Mouse (Mus musculus): ENCODE measurements around the gene Lin7b. TPM values are rescaled to one million over a fixed set of nuclear protein-coding genes. Genes with fewer than 3 reads are reported as not detected.
"Not testable (repeated sequence)": the region's sequence is repeated elsewhere in the genome, so short reads cannot be mapped to it uniquely, and the experiment has no call there.

Lin7b gene
- polyA plus RNA-seq, 1 experiment: not detected

DNA sequence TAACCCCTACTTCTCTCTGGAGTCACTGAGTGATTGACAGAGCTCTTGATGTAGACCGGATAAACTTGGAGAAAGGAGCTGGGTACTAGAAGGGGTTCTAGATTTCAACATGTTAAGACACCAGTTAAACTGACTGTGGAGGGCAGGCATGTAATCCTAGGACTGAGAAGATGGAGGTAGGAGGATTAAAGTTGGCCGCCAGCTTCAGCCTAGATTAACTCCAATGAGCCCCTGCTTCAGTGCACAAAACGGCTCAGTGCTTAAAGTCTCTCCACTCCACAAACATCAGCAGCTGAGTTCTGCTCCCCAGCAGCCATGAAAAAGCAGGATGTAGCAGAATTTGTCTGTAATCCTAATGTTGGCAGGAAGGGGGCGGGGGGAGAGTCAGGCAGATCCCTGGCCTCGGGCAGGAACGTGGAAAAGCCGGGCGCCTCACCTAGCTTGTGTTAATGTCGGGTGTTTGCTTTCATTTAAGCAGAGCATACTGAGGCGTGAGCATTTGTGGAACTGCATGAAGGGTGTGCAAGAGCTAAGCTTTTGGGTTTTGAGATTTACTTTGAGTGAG is 31.2 kb upstream of the Lin7b start:
- Histone ChIP-seq H3K4me3 (replicated peaks) (no peak overlapping the region), H3K27me3 (ENCODE audit: control insufficient read depth) (peaks cover 36% of the 10 kb centered on the region)

DNA sequence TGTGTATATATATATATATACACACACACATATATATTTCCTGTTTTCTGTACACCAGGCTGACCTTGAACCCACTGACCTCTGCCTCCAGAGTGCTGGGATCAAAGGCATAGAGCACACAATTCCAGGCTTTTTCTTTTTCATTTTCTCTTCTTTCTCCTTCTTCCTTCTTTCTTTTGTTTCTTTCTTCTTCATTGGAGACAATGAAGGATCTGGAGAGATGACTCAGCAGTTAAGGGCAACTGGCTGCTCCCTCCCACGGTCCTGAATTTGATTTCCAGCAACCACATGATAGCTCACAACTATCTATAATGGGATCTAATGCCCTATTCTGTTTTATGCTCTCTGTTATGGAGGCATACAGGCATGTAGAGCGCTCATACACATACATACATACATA is 26.4 kb upstream of the Lin7b start:
- peaks cover 29% of the 10 kb centered on the region for H3K36me3 ChIP-seq (ENCODE audit: control insufficient read depth)
- H3K4me3 ChIP-seq (replicated peaks): no peak overlapping the region
- peaks cover 36% of the 10 kb centered on the region for H3K4me1 ChIP-seq (ENCODE audit: control insufficient read depth)
- no peak for TF ChIP-seq TAL1 (IDR thresholded peaks at IDR 0.05; ENCODE audit: low read length)
- TF ChIP-seq GATA1 (IDR thresholded peaks at IDR 0.05; ENCODE audit: low read length): no peak
- peaks cover 4% of the 10 kb centered on the region for H3K27me3 ChIP-seq (ENCODE audit: control insufficient read depth)
- no peaks in the 10 kb centered on the region for H3K9me3 ChIP-seq (ENCODE audit: control insufficient read depth, low read length)

More for the DNA sequence above, 31.2 kb upstream of the Lin7b start:
- H3K9me3 ChIP-seq (ENCODE audit: control insufficient read depth, low read length): peaks cover 4% of the 10 kb centered on the region; the same call in 1 of the 2 replicates
- TF ChIP-seq GATA1 (IDR thresholded peaks at IDR 0.05; ENCODE audit: low read length) (no peak), TAL1 (IDR thresholded peaks at IDR 0.05; ENCODE audit: low read length) (no peak)
- H3K4me1 ChIP-seq (ENCODE audit: control insufficient read depth): peaks cover 11% of the 10 kb centered on the region
- no peaks in the 10 kb centered on the region for H3K36me3 ChIP-seq (ENCODE audit: control insufficient read depth)

DNA sequence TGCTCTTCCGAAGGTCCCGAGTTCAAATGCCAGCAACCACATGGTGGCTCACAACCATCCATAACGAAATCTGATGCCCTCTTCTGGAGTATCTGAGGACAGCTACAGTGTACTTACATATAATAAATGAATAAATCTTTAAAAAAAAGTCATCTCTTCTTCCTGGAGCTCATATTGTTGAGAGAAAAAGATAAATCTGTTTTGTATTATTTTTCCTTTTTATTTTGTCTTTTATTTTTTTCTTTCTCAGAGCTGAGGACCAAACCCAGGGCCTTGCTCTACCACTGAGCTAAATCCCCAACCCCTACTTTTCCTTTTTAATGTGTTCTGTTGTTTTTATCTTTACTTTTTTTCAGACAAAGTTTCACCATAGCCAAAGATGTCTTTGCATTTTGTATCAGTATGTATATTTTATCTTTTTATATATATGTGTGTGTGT is 26.0 kb upstream of the Lin7b start:
- Histone ChIP-seq H3K4me3 (replicated peaks) (peak overlapping the region; percentile 97), H3K36me3 (ENCODE audit: control insufficient read depth) (peaks cover 33% of the 10 kb centered on the region), H3K4me1 (ENCODE audit: control insufficient read depth) (peaks cover 36% of the 10 kb centered on the region)
- H3K27me3 ChIP-seq (ENCODE audit: control insufficient read depth); H3K9me3 ChIP-seq (ENCODE audit: control insufficient read depth, low read length): not testable (repeated sequence)

DNA sequence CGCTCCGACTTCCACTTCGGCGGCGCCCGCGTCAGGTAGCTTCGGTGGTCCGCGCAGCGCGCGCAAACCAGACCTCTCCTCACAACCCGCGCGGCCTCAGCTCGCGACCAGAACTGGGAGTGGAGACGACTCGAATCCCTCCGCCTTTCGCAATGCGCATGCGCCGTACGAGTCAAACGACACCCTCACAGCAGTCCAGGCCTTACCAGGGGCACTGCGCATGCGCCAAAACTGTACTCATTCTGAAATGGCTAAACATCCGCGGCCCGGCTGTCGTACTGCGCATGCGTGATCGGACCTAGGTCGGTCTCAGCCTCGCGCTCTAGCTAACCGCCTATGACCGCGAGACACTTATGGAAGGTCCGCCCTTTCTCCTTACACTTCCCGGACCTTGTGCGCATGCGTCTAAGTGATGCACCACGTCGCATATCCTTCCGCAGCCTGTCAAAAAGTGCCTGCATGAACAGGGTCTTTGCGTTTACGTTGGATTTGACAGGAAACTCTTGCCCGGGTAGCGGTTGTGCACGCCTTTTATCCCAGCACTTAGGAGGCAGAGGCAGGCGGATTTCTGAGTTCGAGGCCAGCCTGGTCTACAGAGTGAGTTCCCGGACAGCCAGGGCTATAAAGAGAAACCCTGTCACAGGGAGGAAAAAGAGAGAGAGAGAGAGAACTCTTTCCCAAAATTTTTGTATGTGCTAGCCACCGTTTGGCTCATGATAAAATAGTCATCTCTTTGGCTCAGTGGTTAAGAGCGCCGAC is 25.4 kb upstream of the Lin7b start, which contains the start of gene Snrnp70:
TSS of gene Snrnp70 (minus strand) at position 165 of the 759 bp plus-strand sequence.
- no peaks in the 10 kb centered on the region for H3K9me3 ChIP-seq (ENCODE audit: control insufficient read depth, low read length)
- peak within 1 kb of the TSS; percentile 97 for H3K4me3 ChIP-seq (replicated peaks)
- TF ChIP-seq TAL1 (IDR thresholded peaks at IDR 0.05; ENCODE audit: low read length): no peak

DNA sequence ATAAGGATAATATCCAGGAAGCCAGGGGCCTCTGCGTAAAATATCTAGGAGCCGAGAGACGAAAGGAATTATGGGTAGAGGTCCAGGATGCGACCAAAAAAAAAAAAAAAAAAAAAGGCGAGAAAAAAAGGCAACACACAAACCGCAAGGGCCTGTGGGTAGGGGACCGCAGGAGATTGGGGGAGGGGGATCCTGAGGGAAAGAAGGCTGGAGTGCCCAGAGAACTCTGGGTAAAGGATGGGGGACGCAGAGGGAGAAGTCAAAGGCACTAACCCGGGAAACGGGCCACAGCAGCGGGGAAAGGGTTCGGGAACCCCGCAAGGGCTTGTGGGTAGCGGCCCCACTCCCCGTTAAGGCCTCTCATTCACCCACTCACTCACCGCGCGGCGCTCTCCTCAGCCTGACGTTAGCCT is 24.8 kb upstream of the Lin7b start:
- TF ChIP-seq TAL1 (IDR thresholded peaks at IDR 0.05; ENCODE audit: low read length) (no peak), GATA1 (IDR thresholded peaks at IDR 0.05; ENCODE audit: low read length) (no peak)
- H3K36me3 ChIP-seq (ENCODE audit: control insufficient read depth): peaks cover 44% of the 10 kb centered on the region
- H3K4me3 ChIP-seq (replicated peaks): peak overlapping the region; percentile 97
- no peaks in the 10 kb centered on the region for H3K27me3 ChIP-seq (ENCODE audit: control insufficient read depth)
- no peaks in the 10 kb centered on the region for H3K9me3 ChIP-seq (ENCODE audit: control insufficient read depth, low read length)
- peaks cover 36% of the 10 kb centered on the region for H3K4me1 ChIP-seq (ENCODE audit: control insufficient read depth)

More for the DNA sequence above, 25.4 kb upstream of the Lin7b start, which contains the start of gene Snrnp70:
- Histone ChIP-seq H3K27me3 (ENCODE audit: control insufficient read depth) (no peaks in the 10 kb centered on the region), H3K4me1 (ENCODE audit: control insufficient read depth) (peaks cover 36% of the 10 kb centered on the region), H3K36me3 (ENCODE audit: control insufficient read depth) (peaks cover 38% of the 10 kb centered on the region)

DNA sequence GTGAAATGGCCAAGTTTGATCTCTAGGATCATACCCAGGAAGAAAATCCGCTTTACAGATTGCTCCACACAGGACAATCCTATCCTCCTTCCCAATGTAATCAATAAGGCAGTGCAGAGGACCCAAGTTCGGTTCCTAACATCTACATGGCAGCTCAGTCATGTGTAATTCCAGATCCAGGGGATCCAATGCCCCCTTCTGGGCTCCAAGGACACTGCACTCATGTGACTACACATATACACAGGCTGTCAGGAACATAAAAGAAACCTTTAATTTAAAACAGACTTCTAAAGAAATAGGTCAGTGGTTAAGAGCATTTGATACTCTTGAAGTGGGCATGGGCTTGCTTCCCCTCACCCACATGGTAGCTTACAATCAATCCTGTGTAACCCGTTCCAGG is 15.7 kb upstream of the Lin7b start:
- Histone ChIP-seq H3K4me1 (ENCODE audit: control insufficient read depth) (no peaks in the 10 kb centered on the region), H3K27me3 (ENCODE audit: control insufficient read depth) (no peaks in the 10 kb centered on the region), H3K36me3 (ENCODE audit: control insufficient read depth) (peaks cover 99% of the 10 kb centered on the region), H3K9me3 (ENCODE audit: control insufficient read depth, low read length) (no peaks in the 10 kb centered on the region), H3K4me3 (replicated peaks) (no peak overlapping the region)
- TF ChIP-seq TAL1 (IDR thresholded peaks at IDR 0.05; ENCODE audit: low read length) (no peak), GATA1 (IDR thresholded peaks at IDR 0.05; ENCODE audit: low read length) (no peak)

DNA sequence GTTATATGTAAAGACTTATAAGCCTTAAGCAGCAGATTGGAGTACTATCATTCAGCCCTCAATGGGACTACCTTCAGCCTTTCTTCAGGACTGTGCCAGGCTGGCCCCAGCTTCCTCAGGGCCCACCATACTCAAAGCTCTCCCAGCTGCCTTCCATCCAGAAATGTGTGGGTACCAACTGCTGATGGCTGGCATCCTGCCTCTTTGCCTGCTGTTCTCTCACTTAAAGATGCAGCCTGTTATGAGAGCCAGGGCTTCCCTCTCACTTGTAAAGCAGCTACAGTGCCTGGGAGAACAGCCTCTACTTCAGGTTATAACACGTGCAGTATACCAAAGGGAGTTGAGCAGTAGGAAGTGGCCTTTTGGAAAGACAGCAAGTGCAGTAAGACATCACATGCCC is 5.7 kb upstream of the Lin7b start:
- no peaks in the 10 kb centered on the region for H3K9me3 ChIP-seq (ENCODE audit: control insufficient read depth, low read length)
- no peaks in the 10 kb centered on the region for H3K27me3 ChIP-seq (ENCODE audit: control insufficient read depth)
- TF ChIP-seq GATA1 (IDR thresholded peaks at IDR 0.05; ENCODE audit: low read length) (no peak), TAL1 (IDR thresholded peaks at IDR 0.05; ENCODE audit: low read length) (no peak)
- H3K4me1 ChIP-seq (ENCODE audit: control insufficient read depth): peaks cover 4% of the 10 kb centered on the region; the same call in 1 of the 2 replicates
- peaks cover 93% of the 10 kb centered on the region for H3K36me3 ChIP-seq (ENCODE audit: control insufficient read depth)
- no peak overlapping the region for H3K4me3 ChIP-seq (replicated peaks)

DNA sequence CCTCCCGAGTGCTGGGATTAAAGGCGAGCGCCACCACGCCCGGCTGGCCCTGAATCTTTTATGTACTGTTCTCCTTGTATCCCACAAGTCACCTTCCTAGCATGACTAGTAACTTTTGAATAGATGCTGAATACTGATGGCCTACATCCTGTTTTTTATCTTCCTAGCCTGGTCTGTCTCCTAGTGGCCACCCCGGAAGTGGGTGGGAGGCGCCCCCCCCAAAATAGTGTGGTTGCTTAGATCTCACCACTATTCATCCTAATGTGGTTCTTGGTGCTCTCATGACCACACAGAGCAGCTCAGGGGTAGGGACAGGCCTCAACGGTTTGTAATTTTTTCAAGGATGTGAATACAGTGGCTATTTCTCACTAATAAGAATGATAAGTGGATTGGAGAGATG is 4.2 kb upstream of the Lin7b start:
- H3K4me1 ChIP-seq (ENCODE audit: control insufficient read depth): peaks cover 16% of the 10 kb centered on the region
- peaks cover 11% of the 10 kb centered on the region for H3K27me3 ChIP-seq (ENCODE audit: control insufficient read depth)
- H3K9me3 ChIP-seq (ENCODE audit: control insufficient read depth, low read length): no peaks in the 10 kb centered on the region
- TF ChIP-seq GATA1 (IDR thresholded peaks at IDR 0.05; ENCODE audit: low read length) (no peak), TAL1 (IDR thresholded peaks at IDR 0.05; ENCODE audit: low read length) (no peak)
- H3K4me3 ChIP-seq (replicated peaks): no peak overlapping the region
- peaks cover 79% of the 10 kb centered on the region for H3K36me3 ChIP-seq (ENCODE audit: control insufficient read depth)

DNA sequence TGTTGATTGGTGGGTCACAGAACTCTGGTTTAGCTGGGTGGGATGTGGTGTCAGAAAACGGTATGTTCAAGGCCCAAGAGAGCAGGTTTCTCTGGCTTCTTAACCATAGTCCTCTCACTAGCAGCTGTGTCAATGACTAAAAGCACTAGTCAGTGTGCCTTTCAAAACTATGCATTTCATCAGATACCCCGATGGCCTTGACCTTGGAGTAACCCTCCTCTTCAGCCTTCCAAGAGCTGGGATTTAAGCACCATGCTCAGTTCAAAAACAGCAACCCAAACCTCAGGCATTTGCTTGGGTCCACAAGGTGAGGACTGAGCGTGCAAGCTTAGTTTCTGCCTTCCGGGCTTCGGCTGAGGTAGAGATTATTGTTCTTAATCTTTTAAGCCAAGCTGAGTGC is 2.0 kb upstream of the Lin7b start:
- Histone ChIP-seq H3K4me3 (replicated peaks) (no peak overlapping the region), H3K9me3 (ENCODE audit: control insufficient read depth, low read length) (no peaks in the 10 kb centered on the region), H3K36me3 (ENCODE audit: control insufficient read depth) (peaks cover 57% of the 10 kb centered on the region), H3K27me3 (ENCODE audit: control insufficient read depth) (peaks cover 33% of the 10 kb centered on the region), H3K4me1 (ENCODE audit: control insufficient read depth) (peaks cover 36% of the 10 kb centered on the region)
- TF ChIP-seq TAL1 (IDR thresholded peaks at IDR 0.05; ENCODE audit: low read length) (no peak), GATA1 (IDR thresholded peaks at IDR 0.05; ENCODE audit: low read length) (no peak)
